Mouse (Mus musculus): Measurements from ENCODE around the gene Notch4. TPM values are rescaled to one million over a fixed set of nuclear protein-coding genes. Genes with fewer than 3 reads are reported as not detected.

Gene Notch4
- polyA plus RNA-seq, 1 experiment: 0.56 TPM

DNA sequence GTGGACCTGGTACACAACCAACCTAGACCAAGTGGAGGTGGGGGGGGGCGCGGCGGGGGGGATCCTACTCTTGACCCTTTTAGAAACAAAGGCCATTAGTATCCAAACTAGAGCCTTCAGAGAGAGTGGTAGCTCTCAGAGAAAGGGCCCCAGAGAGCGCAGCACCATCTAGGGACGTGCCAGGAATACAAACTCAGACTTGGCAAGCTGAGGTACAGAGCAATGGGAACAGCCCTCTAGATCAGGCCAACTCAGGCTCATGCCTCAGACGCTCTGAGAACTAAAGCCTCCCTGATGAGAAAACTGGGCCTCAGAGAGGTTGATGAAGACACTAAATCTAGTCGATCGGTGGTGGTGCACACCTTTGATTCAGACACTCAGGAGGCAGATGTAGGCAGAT is 21.1 kb downstream of the Notch4 start:
- TF ChIP-seq CTCF (IDR thresholded peaks at IDR 0.05; ENCODE audit: borderline replicate concordance, insufficient read depth, low read length) (no peak), POLR2A (IDR thresholded peaks at IDR 0.05; ENCODE audit: low read depth, low read length) (no peak)
- no peak overlapping the region for H3K27ac ChIP-seq (ENCODE audit: insufficient read depth, low read length)
- H3K4me1 ChIP-seq (ENCODE audit: control insufficient read depth, insufficient read depth, low read length): no peaks in the 10 kb centered on the region; the same call in 1 of the 2 replicates
- H3K4me3 ChIP-seq (ENCODE audit: insufficient read depth, low read length): no peak overlapping the region

DNA sequence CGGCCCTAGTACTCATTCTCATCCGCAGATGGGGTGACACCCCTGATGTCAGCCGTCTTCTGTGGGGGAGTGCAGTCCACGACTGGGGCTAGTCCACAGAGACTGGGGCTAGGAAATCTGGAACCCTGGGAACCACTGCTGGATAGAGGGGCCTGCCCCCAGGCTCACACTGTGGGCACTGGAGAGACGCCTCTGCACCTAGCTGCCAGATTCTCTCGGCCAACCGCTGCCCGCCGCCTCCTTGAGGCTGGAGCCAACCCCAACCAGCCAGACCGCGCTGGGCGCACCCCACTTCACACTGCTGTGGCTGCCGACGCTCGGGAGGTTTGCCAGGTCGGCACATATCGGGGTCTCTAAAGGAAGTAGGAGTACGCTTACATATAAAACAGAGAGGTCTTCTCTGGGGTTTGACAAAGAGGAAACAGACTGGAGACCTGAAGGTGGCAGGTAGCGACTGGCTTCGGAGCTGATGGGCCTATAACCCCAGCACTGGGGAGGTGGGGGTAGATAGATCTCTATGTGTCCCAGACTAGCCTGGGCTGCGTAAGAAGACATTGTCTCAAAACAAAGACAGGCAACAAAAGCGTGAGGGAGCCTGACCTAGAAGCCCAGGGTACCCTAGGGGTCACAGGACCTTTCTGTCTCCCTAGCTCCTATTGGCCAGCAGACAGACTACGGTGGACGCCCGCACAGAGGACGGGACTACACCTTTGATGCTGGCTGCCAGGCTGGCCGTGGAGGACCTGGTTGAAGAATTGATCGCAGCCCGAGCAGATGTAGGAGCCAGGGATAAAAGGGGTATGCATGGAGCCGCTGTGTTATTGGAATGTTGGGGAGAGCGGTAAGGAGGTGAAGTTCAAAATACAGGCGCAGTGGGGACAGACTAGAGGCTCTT is 22.1 kb downstream of the Notch4 start:
- H3K4me3 ChIP-seq (ENCODE audit: insufficient read depth, low read length): peak overlapping the region; percentile 58

DNA sequence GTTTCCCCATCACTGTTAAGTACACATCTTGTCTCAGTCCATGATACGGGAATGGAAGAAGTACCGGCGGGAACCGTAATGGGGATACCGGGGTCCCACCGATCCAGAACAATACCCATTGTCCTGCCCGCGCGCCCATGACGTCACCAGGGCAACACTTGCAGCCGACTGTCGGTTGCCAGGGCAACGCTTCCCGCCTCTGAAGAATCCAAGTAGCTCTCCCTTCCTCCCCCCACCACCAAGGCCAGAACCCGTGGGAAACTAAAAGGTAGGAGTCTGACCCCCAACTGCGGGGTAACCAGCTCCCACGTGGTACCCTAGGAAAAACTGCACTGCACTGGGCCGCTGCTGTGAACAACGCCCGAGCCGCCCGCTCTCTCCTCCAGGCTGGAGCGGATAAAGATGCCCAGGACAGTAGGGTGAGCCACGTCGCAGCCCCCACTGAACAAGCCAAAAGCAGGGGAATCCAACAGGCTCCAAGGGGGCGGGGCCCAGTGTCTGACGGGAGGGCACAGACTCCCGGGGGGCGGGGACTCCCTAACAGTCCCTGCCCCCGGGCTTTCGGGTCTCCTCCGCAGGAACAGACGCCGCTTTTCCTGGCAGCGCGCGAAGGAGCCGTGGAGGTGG is 22.8 kb downstream of the Notch4 start:
- H3K27ac ChIP-seq (ENCODE audit: insufficient read depth, low read length): peak overlapping the region; percentile 74
- H3K4me1 ChIP-seq (ENCODE audit: control insufficient read depth, insufficient read depth, low read length): peaks cover 3% of the 10 kb centered on the region; the same call in 1 of the 2 replicates
- H3K4me3 ChIP-seq (ENCODE audit: insufficient read depth, low read length): peak overlapping the region; percentile 58
- TF ChIP-seq CTCF (IDR thresholded peaks at IDR 0.05; ENCODE audit: borderline replicate concordance, insufficient read depth, low read length) (no peak), POLR2A (IDR thresholded peaks at IDR 0.05; ENCODE audit: low read depth, low read length) (peak; percentile 64)

More for the DNA sequence above, 22.1 kb downstream of the Notch4 start:
- TF ChIP-seq CTCF (IDR thresholded peaks at IDR 0.05; ENCODE audit: borderline replicate concordance, insufficient read depth, low read length) (no peak), POLR2A (IDR thresholded peaks at IDR 0.05; ENCODE audit: low read depth, low read length) (no peak)
- no peak overlapping the region for H3K27ac ChIP-seq (ENCODE audit: insufficient read depth, low read length)
- no peaks in the 10 kb centered on the region; the same call in 1 of the 2 replicates for H3K4me1 ChIP-seq (ENCODE audit: control insufficient read depth, insufficient read depth, low read length)

DNA sequence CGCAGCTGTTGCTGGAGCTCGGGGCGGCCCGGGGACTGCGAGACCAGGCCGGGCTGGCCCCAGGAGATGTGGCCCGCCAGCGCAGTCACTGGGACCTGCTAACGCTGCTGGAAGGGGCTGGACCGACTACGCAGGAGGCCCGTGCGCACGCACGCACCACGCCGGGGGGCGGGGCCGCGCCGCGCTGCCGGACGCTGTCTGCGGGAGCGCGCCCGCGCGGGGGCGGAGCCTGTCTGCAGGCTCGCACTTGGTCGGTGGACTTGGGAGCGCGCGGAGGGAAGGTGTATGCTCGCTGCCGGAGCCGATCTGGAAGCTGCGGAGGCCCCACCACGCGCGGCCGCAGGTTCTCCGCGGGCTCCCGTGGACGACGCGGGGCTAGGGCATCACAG is 23.3 kb downstream of the Notch4 start:
- TF ChIP-seq POLR2A (IDR thresholded peaks at IDR 0.05; ENCODE audit: low read depth, low read length) (peak; percentile 92), CTCF (IDR thresholded peaks at IDR 0.05; ENCODE audit: borderline replicate concordance, insufficient read depth, low read length) (no peak)
- Histone ChIP-seq H3K27ac (ENCODE audit: insufficient read depth, low read length) (peak overlapping the region; percentile 74), H3K4me3 (ENCODE audit: insufficient read depth, low read length) (peak overlapping the region; percentile 74), H3K4me1 (ENCODE audit: control insufficient read depth, insufficient read depth, low read length) (peaks cover 3% of the 10 kb centered on the region; the same call in 1 of the 2 replicates)

DNA sequence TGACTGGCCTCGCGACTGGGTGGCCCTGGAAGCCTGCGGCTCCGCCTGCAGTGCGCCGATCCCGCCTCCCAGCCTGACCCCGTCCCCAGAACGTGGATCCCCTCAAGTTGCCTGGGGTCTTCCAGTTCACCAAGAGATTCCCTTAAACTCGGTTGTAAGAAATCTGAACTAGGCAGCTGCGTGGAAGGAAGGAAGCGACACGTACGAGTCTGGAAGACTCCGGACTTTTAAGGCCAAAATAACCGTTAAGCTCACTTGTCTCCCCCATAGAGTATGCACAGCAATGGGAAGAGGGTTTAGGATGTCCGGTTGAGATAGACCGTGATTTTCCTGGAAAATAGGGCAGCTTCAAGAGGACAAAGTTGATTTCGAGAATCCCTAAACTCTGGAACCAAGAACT is 23.7 kb downstream of the Notch4 start:
- Histone ChIP-seq H3K4me3 (ENCODE audit: insufficient read depth, low read length) (peak overlapping the region; percentile 74), H3K27ac (ENCODE audit: insufficient read depth, low read length) (peak overlapping the region; percentile 18; the same call in 1 of the 2 replicates), H3K4me1 (ENCODE audit: control insufficient read depth, insufficient read depth, low read length) (peaks cover 3% of the 10 kb centered on the region; the same call in 1 of the 2 replicates)
- TF ChIP-seq CTCF (IDR thresholded peaks at IDR 0.05; ENCODE audit: borderline replicate concordance, insufficient read depth, low read length): no peak

DNA sequence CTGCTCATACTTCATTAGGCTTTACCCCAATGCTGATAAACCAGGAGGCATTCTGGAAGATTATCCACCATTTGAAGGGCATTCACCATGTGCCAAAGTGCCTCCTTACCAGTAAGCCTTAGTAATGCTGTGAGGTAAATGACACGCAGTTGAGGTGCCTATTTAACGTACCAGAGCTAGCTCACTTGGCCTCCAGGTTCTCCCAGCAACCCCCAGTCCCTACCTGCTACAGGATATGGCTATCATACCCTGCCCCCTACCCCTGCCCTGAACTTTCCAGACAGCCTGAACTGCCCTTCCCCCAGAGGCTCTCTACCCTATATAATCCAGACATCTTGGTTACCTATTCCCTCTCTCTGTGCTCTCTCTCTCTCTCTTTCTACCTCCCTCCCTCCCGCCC is 24.7 kb downstream of the Notch4 start:
- Histone ChIP-seq H3K4me3 (ENCODE audit: insufficient read depth, low read length) (no peak overlapping the region), H3K4me1 (ENCODE audit: control insufficient read depth, insufficient read depth, low read length) (peaks cover 3% of the 10 kb centered on the region; the same call in 1 of the 2 replicates), H3K27ac (ENCODE audit: insufficient read depth, low read length) (no peak overlapping the region)
- TF ChIP-seq CTCF (IDR thresholded peaks at IDR 0.05; ENCODE audit: borderline replicate concordance, insufficient read depth, low read length): no peak
- peak; percentile 35 for TF ChIP-seq POLR2A (IDR thresholded peaks at IDR 0.05; ENCODE audit: low read depth, low read length)

DNA sequence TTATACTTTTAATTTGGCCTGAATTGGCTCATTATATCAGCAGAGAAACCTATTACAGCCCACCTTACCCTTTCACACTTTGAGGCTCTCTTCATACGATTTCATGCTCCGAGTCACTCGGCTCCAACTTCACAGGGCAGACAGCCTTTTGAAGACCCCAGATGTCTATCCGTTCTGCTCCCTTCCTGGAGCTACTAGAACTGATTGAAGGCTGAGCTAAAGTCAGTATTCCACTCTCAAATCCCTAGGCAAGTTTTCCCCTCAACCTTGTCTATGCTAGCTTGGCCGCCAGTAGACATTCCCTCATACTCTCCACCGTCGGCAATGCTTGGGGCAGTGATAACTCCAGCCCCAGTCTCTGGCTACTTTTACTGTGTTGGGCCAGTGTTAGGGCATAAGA is 25.1 kb downstream of the Notch4 start:
- H3K27ac ChIP-seq (ENCODE audit: insufficient read depth, low read length): no peak overlapping the region
- TF ChIP-seq POLR2A (IDR thresholded peaks at IDR 0.05; ENCODE audit: low read depth, low read length) (no peak), CTCF (IDR thresholded peaks at IDR 0.05; ENCODE audit: borderline replicate concordance, insufficient read depth, low read length) (no peak)
- peaks cover 3% of the 10 kb centered on the region; the same call in 1 of the 2 replicates for H3K4me1 ChIP-seq (ENCODE audit: control insufficient read depth, insufficient read depth, low read length)
- no peak overlapping the region for H3K4me3 ChIP-seq (ENCODE audit: insufficient read depth, low read length)

DNA sequence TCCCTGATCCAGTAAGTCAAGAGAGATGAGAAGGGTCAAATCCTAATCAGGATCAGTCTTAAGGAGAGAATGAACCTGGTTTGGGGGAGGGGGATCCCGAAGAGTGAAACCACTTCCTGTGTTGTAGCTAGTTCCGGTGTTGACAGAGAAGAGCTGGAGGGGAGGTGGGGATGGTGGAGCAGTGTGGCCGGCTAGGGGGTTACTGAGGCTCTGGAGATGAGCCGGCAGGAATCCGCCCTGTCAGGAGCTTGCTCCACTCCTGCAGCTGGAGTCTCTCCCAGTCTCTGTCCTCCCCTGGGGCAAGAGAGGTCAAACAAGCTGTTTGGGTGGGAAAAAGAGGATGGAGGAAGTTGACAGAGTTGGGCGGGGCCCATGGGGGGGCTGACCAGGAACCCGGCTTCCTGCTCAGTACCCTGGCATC is 25.6 kb downstream of the Notch4 start, which contains the start of gene Gpsm3:
Gpsm3 (plus strand) TSS at position 126 of the 421 bp plus-strand sequence.
- Histone ChIP-seq H3K27ac (ENCODE audit: insufficient read depth, low read length) (no peak within 1 kb of the TSS), H3K4me3 (ENCODE audit: insufficient read depth, low read length) (no peak within 1 kb of the TSS), H3K4me1 (ENCODE audit: control insufficient read depth, insufficient read depth, low read length) (peaks cover 3% of the 10 kb centered on the region; the same call in 1 of the 2 replicates)
- TF ChIP-seq CTCF (IDR thresholded peaks at IDR 0.05; ENCODE audit: borderline replicate concordance, insufficient read depth, low read length) (no peak), POLR2A (IDR thresholded peaks at IDR 0.05; ENCODE audit: low read depth, low read length) (no peak)

DNA sequence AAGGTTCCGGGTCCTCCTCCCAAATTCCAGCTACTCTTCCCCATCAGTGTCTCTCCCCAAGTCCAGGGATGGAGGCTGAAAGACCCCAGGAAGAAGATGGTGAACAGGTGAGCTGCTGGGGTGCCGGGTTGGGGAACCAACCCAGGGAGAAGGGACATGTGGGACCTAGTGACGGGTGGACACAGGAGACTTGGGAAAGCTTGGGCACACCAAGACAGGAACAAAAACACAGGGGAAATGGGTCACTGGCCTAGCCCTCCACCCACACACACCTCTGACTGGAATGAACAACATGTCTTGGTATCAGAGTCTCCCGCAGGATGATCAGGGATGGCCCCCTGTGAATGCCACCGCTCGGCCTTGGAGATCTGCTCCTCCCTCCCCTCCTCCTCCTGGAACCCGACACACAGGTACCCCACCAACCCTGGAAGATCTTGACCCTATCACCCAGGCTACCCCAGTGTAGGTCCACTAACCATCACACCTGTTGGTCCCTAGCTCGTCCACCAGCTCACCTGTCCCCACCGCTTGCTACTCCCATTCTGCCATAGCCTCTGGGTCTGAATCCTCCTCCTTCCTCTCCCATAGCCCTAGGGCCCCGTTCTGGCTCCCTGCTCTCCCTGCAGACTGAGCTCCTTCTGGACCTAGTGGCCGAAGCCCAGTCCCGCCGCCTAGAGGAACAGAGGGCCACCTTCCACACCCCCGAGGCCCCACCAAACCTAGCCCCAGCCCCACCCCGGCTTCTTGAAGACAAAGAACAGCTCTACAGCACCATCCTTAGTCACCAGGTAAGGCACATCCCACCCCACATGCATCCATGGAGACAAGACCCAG is 26.3 kb downstream of the Notch4 start:
- H3K4me3 ChIP-seq (ENCODE audit: insufficient read depth, low read length): no peak overlapping the region
- H3K27ac ChIP-seq (ENCODE audit: insufficient read depth, low read length): no peak overlapping the region
- TF ChIP-seq POLR2A (IDR thresholded peaks at IDR 0.05; ENCODE audit: low read depth, low read length): no peak
- no peak for TF ChIP-seq CTCF (IDR thresholded peaks at IDR 0.05; ENCODE audit: borderline replicate concordance, insufficient read depth, low read length)
- H3K4me1 ChIP-seq (ENCODE audit: control insufficient read depth, insufficient read depth, low read length): peaks cover 3% of the 10 kb centered on the region; the same call in 1 of the 2 replicates

All from embryonic fibroblast, embryonic 13.5 days (primary cell).